Mouse (Mus musculus): Measurements from ENCODE around the gene Lztfl1.

DNA sequence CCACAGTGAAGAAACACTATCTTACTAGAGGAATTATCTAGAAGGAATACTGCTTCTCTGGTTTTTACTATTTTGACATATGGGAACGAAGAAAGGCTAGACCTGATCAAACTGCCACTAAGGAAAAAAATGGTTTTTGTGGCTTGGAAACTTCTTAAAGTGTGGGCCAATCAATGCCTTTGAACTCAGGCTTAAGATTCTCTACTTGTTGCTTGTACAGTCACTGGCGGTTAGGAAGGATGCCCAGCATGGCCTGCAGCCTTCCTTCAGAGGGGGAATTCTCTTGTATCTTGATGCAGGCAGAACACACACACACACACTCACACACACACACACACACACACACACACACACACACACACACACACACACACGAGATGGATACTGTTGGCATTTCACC, 16.6 kb upstream of the Lztfl1 start:
- TF ChIP-seq CTCF (IDR thresholded peaks at IDR 0.05; ENCODE audit: insufficient read depth, low read depth, low read length), result no peak
- TF ChIP-seq POLR2A (IDR thresholded peaks at IDR 0.05; ENCODE audit: insufficient read depth, low read depth, low read length), result no peak

Data from olfactory bulb, adult 2 months (tissue).